Mouse (Mus musculus): ENCODE results near the gene Lclat1. TPM values are rescaled to one million over a fixed set of nuclear protein-coding genes. Genes with fewer than 3 reads are reported as not detected.

Lclat1 gene
- polyA plus RNA-seq, 1 experiment from 2014 or later, result 47.0 TPM

- Histone ChIP-seq H3K9ac (no peak overlapping the region), H3K9me3 (replicated peaks) (no peaks in the 10 kb centered on the region), H3K36me3 (peaks cover 12% of the 10 kb centered on the region), H3K27ac (ENCODE audit: poor library complexity, severe bottlenecking) (no peak overlapping the region), H3K27me3 (replicated peaks) (no peaks in the 10 kb centered on the region), H3K4me2 (no peak overlapping the region), H3K4me3 (no peak overlapping the region), H3K4me1 (replicated peaks) (peaks cover 12% of the 10 kb centered on the region)
- 87% methylated on average over 5 of the region's 5 CpGs for WGBS
- no peak for ATAC-seq (ENCODE audit: insufficient number of reproducible peaks, low FRiP score)
Measured at GRCm38 (mm10) chr17:73170141-73170540, 62.4 kb downstream of the Lclat1 start.

- ATAC-seq (ENCODE audit: insufficient number of reproducible peaks, low FRiP score), result peak; percentile 53
- H3K36me3 ChIP-seq, result peaks cover 16% of the 10 kb centered on the region
- no peak overlapping the region for H3K4me3 ChIP-seq
- no peaks in the 10 kb centered on the region for H3K27me3 ChIP-seq (replicated peaks)
- no peak overlapping the region for H3K9ac ChIP-seq
- no peaks in the 10 kb centered on the region for H3K9me3 ChIP-seq (replicated peaks)
- peaks cover 21% of the 10 kb centered on the region for H3K4me1 ChIP-seq (replicated peaks)
- no peak overlapping the region for H3K4me2 ChIP-seq
- H3K27ac ChIP-seq (ENCODE audit: poor library complexity, severe bottlenecking), result peak overlapping the region; percentile 68
- 62% methylated on average over 5 of the region's 5 CpGs for WGBS
Measured at GRCm38 (mm10) chr17:73174083-73174562, 66.3 kb downstream of the Lclat1 start.

GRCm38 (mm10) chr17:73175720-73176119 is 67.9 kb downstream of the Lclat1 start:
- H3K27me3 ChIP-seq (replicated peaks), result no peaks in the 10 kb centered on the region
- peaks cover 8% of the 10 kb centered on the region for H3K36me3 ChIP-seq
- no peaks in the 10 kb centered on the region for H3K9me3 ChIP-seq (replicated peaks)
- ATAC-seq (ENCODE audit: insufficient number of reproducible peaks, low FRiP score), result no peak
- peaks cover 21% of the 10 kb centered on the region for H3K4me1 ChIP-seq (replicated peaks)
- WGBS, result 46% methylated on average over 5 of the region's 5 CpGs
- H3K9ac ChIP-seq, result no peak overlapping the region
- H3K4me2 ChIP-seq, result no peak overlapping the region
- no peak overlapping the region for H3K4me3 ChIP-seq
- H3K27ac ChIP-seq (ENCODE audit: poor library complexity, severe bottlenecking), result no peak overlapping the region

GRCm38 (mm10) chr17:73177079-73177478 is 69.3 kb downstream of the Lclat1 start:
- Histone ChIP-seq H3K4me2 (no peak overlapping the region), H3K27ac (ENCODE audit: poor library complexity, severe bottlenecking) (no peak overlapping the region)

GRCm38 (mm10) chr17:73186929-73187328 is 79.1 kb downstream of the Lclat1 start:
- ATAC-seq (ENCODE audit: insufficient number of reproducible peaks, low FRiP score), result no peak
- Histone ChIP-seq H3K9ac (no peak overlapping the region), H3K4me1 (replicated peaks) (peaks cover 5% of the 10 kb centered on the region; the same call in 1 of the 2 replicates), H3K4me2 (no peak overlapping the region), H3K27me3 (replicated peaks) (no peaks in the 10 kb centered on the region), H3K9me3 (replicated peaks) (no peaks in the 10 kb centered on the region), H3K4me3 (no peak overlapping the region), H3K27ac (ENCODE audit: poor library complexity, severe bottlenecking) (no peak overlapping the region), H3K36me3 (peaks cover 21% of the 10 kb centered on the region)
- WGBS, result 93% methylated on average over 5 of the region's 5 CpGs

More at GRCm38 (mm10) chr17:73177079-73177478, 69.3 kb downstream of the Lclat1 start:
- Histone ChIP-seq H3K9me3 (replicated peaks) (no peaks in the 10 kb centered on the region), H3K4me1 (replicated peaks) (peaks cover 21% of the 10 kb centered on the region), H3K4me3 (no peak overlapping the region), H3K9ac (no peak overlapping the region), H3K36me3 (peaks cover 7% of the 10 kb centered on the region; the same call in 1 of the 2 replicates), H3K27me3 (replicated peaks) (no peaks in the 10 kb centered on the region)
- WGBS, result 72% methylated on average over 4 of the region's 4 CpGs
- ATAC-seq (ENCODE audit: insufficient number of reproducible peaks, low FRiP score), result no peak

- peaks cover 13% of the 10 kb centered on the region; the same call in 1 of the 2 replicates for H3K4me1 ChIP-seq (replicated peaks)
- no peak overlapping the region for H3K4me3 ChIP-seq
- H3K36me3 ChIP-seq, result peaks cover 35% of the 10 kb centered on the region
- ATAC-seq (ENCODE audit: insufficient number of reproducible peaks, low FRiP score), result no peak
- WGBS, result 68% methylated on average over 6 of the region's 6 CpGs
- H3K4me2 ChIP-seq, result no peak overlapping the region
- no peak overlapping the region; the same call in 1 of the 2 replicates for H3K27ac ChIP-seq (ENCODE audit: poor library complexity, severe bottlenecking)
- H3K9me3 ChIP-seq (replicated peaks), result no peaks in the 10 kb centered on the region
- H3K27me3 ChIP-seq (replicated peaks), result no peaks in the 10 kb centered on the region
- no peak overlapping the region for H3K9ac ChIP-seq
Measured at GRCm38 (mm10) chr17:73194146-73194545, 86.4 kb downstream of the Lclat1 start.

GRCm38 (mm10) chr17:73194575-73194974 is 86.8 kb downstream of the Lclat1 start:
- Histone ChIP-seq H3K9me3 (replicated peaks) (no peaks in the 10 kb centered on the region), H3K27ac (ENCODE audit: poor library complexity, severe bottlenecking) (no peak overlapping the region; the same call in 1 of the 2 replicates), H3K4me3 (no peak overlapping the region), H3K4me1 (replicated peaks) (peaks cover 13% of the 10 kb centered on the region; the same call in 1 of the 2 replicates), H3K27me3 (replicated peaks) (no peaks in the 10 kb centered on the region), H3K9ac (no peak overlapping the region), H3K36me3 (peaks cover 32% of the 10 kb centered on the region), H3K4me2 (no peak overlapping the region)
- ATAC-seq (ENCODE audit: insufficient number of reproducible peaks, low FRiP score), result no peak
- 84% methylated on average over 6 of the region's 6 CpGs for WGBS

- ATAC-seq (ENCODE audit: insufficient number of reproducible peaks, low FRiP score), result no peak
- 80% methylated on average over 2 of the region's 2 CpGs for WGBS
- no peak overlapping the region; the same call in 1 of the 2 replicates for H3K27ac ChIP-seq (ENCODE audit: poor library complexity, severe bottlenecking)
Measured at GRCm38 (mm10) chr17:73195074-73195723, 87.4 kb downstream of the Lclat1 start.

GRCm38 (mm10) chr17:73196139-73196538 is 88.4 kb downstream of the Lclat1 start:
- no peaks in the 10 kb centered on the region for H3K27me3 ChIP-seq (replicated peaks)
- ATAC-seq (ENCODE audit: insufficient number of reproducible peaks, low FRiP score), result no peak

More at GRCm38 (mm10) chr17:73195074-73195723, 87.4 kb downstream of the Lclat1 start:
- Histone ChIP-seq H3K4me1 (replicated peaks) (peaks cover 15% of the 10 kb centered on the region), H3K9me3 (replicated peaks) (no peaks in the 10 kb centered on the region), H3K4me3 (no peak overlapping the region), H3K4me2 (no peak overlapping the region), H3K36me3 (peaks cover 27% of the 10 kb centered on the region), H3K27me3 (replicated peaks) (no peaks in the 10 kb centered on the region), H3K9ac (no peak overlapping the region)

GRCm38 (mm10) chr17:73197724-73198123 is 89.9 kb downstream of the Lclat1 start:
- Histone ChIP-seq H3K4me1 (replicated peaks) (peaks cover 27% of the 10 kb centered on the region), H3K9ac (no peak overlapping the region), H3K27ac (ENCODE audit: poor library complexity, severe bottlenecking) (no peak overlapping the region), H3K4me2 (no peak overlapping the region), H3K27me3 (replicated peaks) (no peaks in the 10 kb centered on the region), H3K4me3 (no peak overlapping the region), H3K36me3 (peaks cover 16% of the 10 kb centered on the region), H3K9me3 (replicated peaks) (peaks cover 2% of the 10 kb centered on the region; the same call in 1 of the 2 replicates)
- no peak for ATAC-seq (ENCODE audit: insufficient number of reproducible peaks, low FRiP score)
- 68% methylated on average over 1 of the region's 1 CpGs for WGBS

More at GRCm38 (mm10) chr17:73196139-73196538, 88.4 kb downstream of the Lclat1 start:
- peaks cover 25% of the 10 kb centered on the region for H3K4me1 ChIP-seq (replicated peaks)
- WGBS, result 92% methylated on average over 1 of the region's 1 CpGs
- H3K9ac ChIP-seq, result no peak overlapping the region
- no peak overlapping the region for H3K4me3 ChIP-seq
- H3K27ac ChIP-seq (ENCODE audit: poor library complexity, severe bottlenecking), result no peak overlapping the region
- H3K4me2 ChIP-seq, result no peak overlapping the region
- peaks cover 19% of the 10 kb centered on the region; the same call in 1 of the 2 replicates for H3K36me3 ChIP-seq
- H3K9me3 ChIP-seq (replicated peaks), result no peaks in the 10 kb centered on the region

- Histone ChIP-seq H3K27ac (ENCODE audit: poor library complexity, severe bottlenecking) (no peak overlapping the region), H3K27me3 (replicated peaks) (no peaks in the 10 kb centered on the region), H3K9me3 (replicated peaks) (peaks cover 4% of the 10 kb centered on the region; the same call in 1 of the 2 replicates), H3K36me3 (peaks cover 16% of the 10 kb centered on the region), H3K4me2 (no peak overlapping the region), H3K9ac (no peak overlapping the region), H3K4me1 (replicated peaks) (peaks cover 29% of the 10 kb centered on the region), H3K4me3 (no peak overlapping the region)
- no peak for ATAC-seq (ENCODE audit: insufficient number of reproducible peaks, low FRiP score)
Measured at GRCm38 (mm10) chr17:73199387-73199786, 91.6 kb downstream of the Lclat1 start.

Measured in heart, embryonic 12.5 days (tissue).